Mouse (Mus musculus): ENCODE data around the gene Lck. TPM values are rescaled to one million over a fixed set of nuclear protein-coding genes. Genes with fewer than 3 reads are reported as not detected.

The Lck gene
- polyA plus RNA-seq, 1 experiment: 1.7 TPM

- Histone ChIP-seq H3K9me3 (no peaks in the 10 kb centered on the region), H3K4me1 (peaks cover 22% of the 10 kb centered on the region), H3K36me3 (replicated peaks; ENCODE audit: low read length) (peaks cover 21% of the 10 kb centered on the region), H3K4me3 (replicated peaks) (no peak overlapping the region), H3K27me3 (replicated peaks) (no peaks in the 10 kb centered on the region)
- TF ChIP-seq GATA1 (IDR thresholded peaks at IDR 0.05; ENCODE audit: borderline replicate concordance, low read length) (no peak), FLI1 (IDR thresholded peaks at IDR 0.05; ENCODE audit: low read length) (no peak)
These were observed 13.5 kb upstream of the Lck start for GRCm38 (mm10) chr4:129586943-129587342.

GRCm38 (mm10) chr4:129585773-129586172, 12.3 kb upstream of the Lck start:
- H3K36me3 ChIP-seq (replicated peaks; ENCODE audit: low read length): peaks cover 10% of the 10 kb centered on the region
- TF ChIP-seq GATA1 (IDR thresholded peaks at IDR 0.05; ENCODE audit: borderline replicate concordance, low read length): no peak
- TF ChIP-seq FLI1 (IDR thresholded peaks at IDR 0.05; ENCODE audit: low read length): no peak
- no peaks in the 10 kb centered on the region for H3K27me3 ChIP-seq (replicated peaks)
- H3K4me3 ChIP-seq (replicated peaks): no peak overlapping the region
- no peaks in the 10 kb centered on the region for H3K9me3 ChIP-seq
- H3K4me1 ChIP-seq: peaks cover 15% of the 10 kb centered on the region

GRCm38 (mm10) chr4:129584884-129585608, 11.6 kb upstream of the Lck start:
- Histone ChIP-seq H3K36me3 (replicated peaks; ENCODE audit: low read length) (peaks cover 2% of the 10 kb centered on the region), H3K4me1 (peaks cover 20% of the 10 kb centered on the region), H3K27me3 (replicated peaks) (no peaks in the 10 kb centered on the region), H3K9me3 (no peaks in the 10 kb centered on the region), H3K4me3 (replicated peaks) (peak overlapping the region; percentile 90)
- TF ChIP-seq FLI1 (IDR thresholded peaks at IDR 0.05; ENCODE audit: low read length) (no peak), GATA1 (IDR thresholded peaks at IDR 0.05; ENCODE audit: borderline replicate concordance, low read length) (no peak)

GRCm38 (mm10) chr4:129584370-129584769, 10.9 kb upstream of the Lck start:
- H3K4me3 ChIP-seq (replicated peaks): no peak overlapping the region
- no peaks in the 10 kb centered on the region for H3K36me3 ChIP-seq (replicated peaks; ENCODE audit: low read length)
- H3K9me3 ChIP-seq: no peaks in the 10 kb centered on the region
- peaks cover 21% of the 10 kb centered on the region for H3K4me1 ChIP-seq
- TF ChIP-seq GATA1 (IDR thresholded peaks at IDR 0.05; ENCODE audit: borderline replicate concordance, low read length): no peak
- no peak for TF ChIP-seq FLI1 (IDR thresholded peaks at IDR 0.05; ENCODE audit: low read length)
- no peaks in the 10 kb centered on the region for H3K27me3 ChIP-seq (replicated peaks)

GRCm38 (mm10) chr4:129582251-129582650, 8.8 kb upstream of the Lck start:
- Histone ChIP-seq H3K4me1 (peaks cover 26% of the 10 kb centered on the region), H3K4me3 (replicated peaks) (no peak overlapping the region), H3K9me3 (no peaks in the 10 kb centered on the region), H3K27me3 (replicated peaks) (peaks cover 5% of the 10 kb centered on the region), H3K36me3 (replicated peaks; ENCODE audit: low read length) (no peaks in the 10 kb centered on the region)
- TF ChIP-seq GATA1 (IDR thresholded peaks at IDR 0.05; ENCODE audit: borderline replicate concordance, low read length): no peak
- TF ChIP-seq FLI1 (IDR thresholded peaks at IDR 0.05; ENCODE audit: low read length): no peak

- Histone ChIP-seq H3K4me3 (replicated peaks) (no peak overlapping the region), H3K27me3 (replicated peaks) (peaks cover 5% of the 10 kb centered on the region), H3K9me3 (no peaks in the 10 kb centered on the region), H3K36me3 (replicated peaks; ENCODE audit: low read length) (no peaks in the 10 kb centered on the region), H3K4me1 (peaks cover 40% of the 10 kb centered on the region)
- TF ChIP-seq FLI1 (IDR thresholded peaks at IDR 0.05; ENCODE audit: low read length) (no peak), GATA1 (IDR thresholded peaks at IDR 0.05; ENCODE audit: borderline replicate concordance, low read length) (no peak)
These were observed 6.9 kb upstream of the Lck start for GRCm38 (mm10) chr4:129580347-129580746.

- Histone ChIP-seq H3K4me3 (replicated peaks) (no peak within 1 kb of the TSS), H3K4me1 (peaks cover 48% of the 10 kb centered on the region)
These were observed 5.0 kb upstream of the Lck start, which contains the start of gene Fam167b for GRCm38 (mm10) chr4:129578466-129578865. Gene Fam167b (minus strand): TSS chr4:129578549.

GRCm38 (mm10) chr4:129577688-129578087, 4.2 kb upstream of the Lck start:
- no peak overlapping the region for H3K4me3 ChIP-seq (replicated peaks)
- peaks cover 56% of the 10 kb centered on the region for H3K4me1 ChIP-seq

More at GRCm38 (mm10) chr4:129578466-129578865, 5.0 kb upstream of the Lck start, which contains the start of gene Fam167b:
- TF ChIP-seq FLI1 (IDR thresholded peaks at IDR 0.05; ENCODE audit: low read length) (no peak), GATA1 (IDR thresholded peaks at IDR 0.05; ENCODE audit: borderline replicate concordance, low read length) (no peak)
- Histone ChIP-seq H3K9me3 (no peaks in the 10 kb centered on the region), H3K27me3 (replicated peaks) (peaks cover 8% of the 10 kb centered on the region), H3K36me3 (replicated peaks; ENCODE audit: low read length) (no peaks in the 10 kb centered on the region)

GRCm38 (mm10) chr4:129576863-129577491, 3.5 kb upstream of the Lck start:
- Histone ChIP-seq H3K9me3 (no peaks in the 10 kb centered on the region), H3K4me1 (peaks cover 57% of the 10 kb centered on the region), H3K36me3 (replicated peaks; ENCODE audit: low read length) (no peaks in the 10 kb centered on the region), H3K27me3 (replicated peaks) (peaks cover 15% of the 10 kb centered on the region), H3K4me3 (replicated peaks) (peak overlapping the region; percentile 56)
- no peak for TF ChIP-seq GATA1 (IDR thresholded peaks at IDR 0.05; ENCODE audit: borderline replicate concordance, low read length)
- TF ChIP-seq FLI1 (IDR thresholded peaks at IDR 0.05; ENCODE audit: low read length): no peak

More at GRCm38 (mm10) chr4:129577688-129578087, 4.2 kb upstream of the Lck start:
- H3K9me3 ChIP-seq: no peaks in the 10 kb centered on the region
- peaks cover 15% of the 10 kb centered on the region for H3K27me3 ChIP-seq (replicated peaks)
- no peaks in the 10 kb centered on the region for H3K36me3 ChIP-seq (replicated peaks; ENCODE audit: low read length)
- no peak for TF ChIP-seq GATA1 (IDR thresholded peaks at IDR 0.05; ENCODE audit: borderline replicate concordance, low read length)
